Mouse (Mus musculus) C2C12 (cell line): ENCODE results near the gene Olfr509.
"Not testable (repeated sequence)": the region's sequence is repeated elsewhere in the genome, so short reads cannot be mapped to it uniquely, and the experiment has no call there.

Source experiments
- CTCF ChIP-seq: IDR thresholded peaks from one replicate; pipeline ENCODE4 v1.5.1; 2011; ENCODE audit not compliant: control insufficient read depth, insufficient read depth, insufficient read length
- FOSL1 ChIP-seq: IDR thresholded peaks from one replicate; pipeline ENCODE4 v1.8.0; 2011; ENCODE audit warnings: mild to moderate bottlenecking, low read length; ENCODE audit not compliant: poor library complexity, insufficient read depth, severe bottlenecking
- MAX ChIP-seq: IDR thresholded peaks from one replicate; pipeline ENCODE4 v1.6.1; 2011; ENCODE audit warnings: mild to moderate bottlenecking, control low read depth
- MYOD1 ChIP-seq: IDR thresholded peaks from one replicate; pipeline ENCODE4 v1.6.1; 2011; ENCODE audit warnings: low read depth; ENCODE audit not compliant: control insufficient read depth, insufficient read length
- USF1 ChIP-seq: IDR thresholded peaks from one replicate; pipeline ENCODE4 v1.6.1; 2011; ENCODE audit warnings: low read depth, mild to moderate bottlenecking, control low read depth, moderate library complexity

DNA sequence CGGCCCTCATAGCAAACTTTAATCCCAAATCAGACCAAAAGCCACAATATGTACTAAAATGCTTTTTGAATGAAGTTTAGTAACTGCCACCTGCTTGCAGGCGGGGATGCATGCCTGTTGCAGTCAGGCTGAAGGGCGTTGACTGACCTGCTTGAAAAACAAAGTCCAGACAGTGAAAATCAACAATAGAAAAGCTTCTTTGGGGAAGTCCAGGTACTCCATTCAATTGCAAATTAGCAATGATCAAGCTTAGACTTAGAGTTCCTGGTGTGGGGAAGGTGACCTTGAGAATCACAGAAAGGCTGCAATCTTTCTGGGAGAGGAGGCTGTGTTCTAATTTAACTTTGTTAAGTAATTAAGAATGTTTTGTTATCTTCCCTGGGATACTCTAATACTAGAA is 49.8 kb downstream of the Olfr509 start:
- not testable (repeated sequence) for TF ChIP-seq USF1, CTCF, MYOD1, MAX, FOSL1
